Mouse (Mus musculus) CH12.LX (cell line): Measurements from ENCODE around the gene Col18a1. TPM values are rescaled to one million over a fixed set of nuclear protein-coding genes. Genes with fewer than 3 reads are reported as not detected.
A peak's percentile ranks its signal among the peaks of the same experiment; 100 is the strongest.

Source experiments
- DNase-seq: peaks from one replicate; pipeline ENCODE4 v3.0.0-alpha.2; 2013; ENCODE audit errors: extremely low read depth
- H3K27ac ChIP-seq: 2 replicates; pipeline ENCODE4 v1.5.1; 2012; ENCODE audit warnings: low read depth, mild to moderate bottlenecking, control low read depth, moderate library complexity; ENCODE audit not compliant: insufficient read depth
- H3K27me3 ChIP-seq: replicated peaks from 2 replicates; pipeline ENCODE3; 2012; ENCODE audit warnings: inconsistent platforms
- H3K36me3 ChIP-seq, 2 experiments: replicated peaks in 1 of 2; 2 replicates each; pipeline versions ENCODE3 to v1.6.1; 2012; ENCODE audit warnings: inconsistent platforms in 1 of 2, low read length in 1 of 2, mild to moderate bottlenecking in 1 of 2, mixed read lengths in 1 of 2, moderate library complexity in 1 of 2; ENCODE audit not compliant: control insufficient read depth in 1 of 2, insufficient read depth in 1 of 2
- H3K4me1 ChIP-seq, 2 experiments: 2 replicates each; pipeline ENCODE4 v1.6.1; 2012; ENCODE audit warnings: inconsistent platforms in 1 of 2, moderate library complexity in 1 of 2; ENCODE audit not compliant: insufficient read depth in 2 of 2, control insufficient read depth in 1 of 2
- H3K4me2 ChIP-seq: 2 replicates; pipeline ENCODE4 v1.6.1; 2012; ENCODE audit warnings: low read depth, mild to moderate bottlenecking, control low read depth; ENCODE audit not compliant: poor library complexity, insufficient read depth, severe bottlenecking
- H3K4me3 ChIP-seq, 3 experiments: fragments of 150-350 bp in 1 of 3; sonication (generic) in 1 of 3; replicated peaks in 1 of 3; 2 replicates each; pipeline versions ENCODE3 to v1.5.1; 2011 to 2012; ENCODE audit warnings: low read depth in 2 of 3, low read length in 2 of 3, mild to moderate bottlenecking in 2 of 3, moderate library complexity in 2 of 3, control low read depth in 1 of 3, improper control_type of control experiment in 1 of 3, inconsistent platforms in 1 of 3, mixed read lengths in 1 of 3; ENCODE audit not compliant: poor library complexity in 1 of 3
- H3K79me2 ChIP-seq: replicated peaks from 2 replicates; pipeline ENCODE4 v1.6.1; 2012; ENCODE audit warnings: mild to moderate bottlenecking, moderate library complexity; ENCODE audit not compliant: control insufficient read depth, poor library complexity, insufficient read depth, severe bottlenecking; ENCODE audit errors: extremely low read depth
- H3K9ac ChIP-seq: 2 replicates; pipeline ENCODE4 v1.6.1; 2012; ENCODE audit warnings: low read depth, mild to moderate bottlenecking, control low read depth, moderate library complexity; ENCODE audit not compliant: insufficient read depth
- H3K9me3 ChIP-seq: replicated peaks from 2 replicates; pipeline ENCODE3; 2012; ENCODE audit warnings: low read length, inconsistent platforms, mixed read lengths
- BHLHE40 ChIP-seq: IDR thresholded peaks from 2 replicates; pipeline ENCODE4 v1.6.1; 2011; ENCODE audit warnings: mild to moderate bottlenecking, low read depth, low read length, improper control_type of control experiment
- CHD1 ChIP-seq: IDR thresholded peaks from 2 replicates; pipeline ENCODE4 v1.6.1; 2012; ENCODE audit warnings: low read depth, low read length, improper control_type of control experiment, inconsistent platforms
- CHD2 ChIP-seq: IDR thresholded peaks from 2 replicates; pipeline ENCODE4 v1.6.1; 2011; ENCODE audit warnings: low read length, improper control_type of control experiment
- EP300 ChIP-seq: IDR thresholded peaks from 2 replicates; pipeline ENCODE4 v1.6.1; 2011; ENCODE audit warnings: low read length, improper control_type of control experiment
- GABPA ChIP-seq: IDR thresholded peaks from 2 replicates; pipeline ENCODE4 v1.6.1; 2012; ENCODE audit warnings: low read depth, low read length, improper control_type of control experiment, inconsistent platforms; ENCODE audit not compliant: insufficient replicate concordance
- HCFC1 ChIP-seq: IDR thresholded peaks from 2 replicates; pipeline ENCODE4 v1.6.1; 2012; ENCODE audit warnings: low read depth, mild to moderate bottlenecking, inconsistent platforms, low read length, improper control_type of control experiment
- IRF4 ChIP-seq: IDR thresholded peaks from 2 replicates; pipeline ENCODE4 v1.6.1; 2014; ENCODE audit warnings: low read depth, mild to moderate bottlenecking, inconsistent platforms, low read length, improper control_type of control experiment
- JUN ChIP-seq: IDR thresholded peaks from 2 replicates; pipeline ENCODE4 v1.6.1; 2011; ENCODE audit warnings: low read depth, mild to moderate bottlenecking, low read length, improper control_type of control experiment, moderate library complexity; ENCODE audit not compliant: insufficient read depth
- JUND ChIP-seq: conservative IDR thresholded peaks from 2 replicates; pipeline ENCODE4 v1.6.1; 2011; ENCODE audit warnings: low read depth, low read length, improper control_type of control experiment
- KAT2A ChIP-seq: IDR thresholded peaks from 2 replicates; pipeline ENCODE4 v1.6.1; 2012; ENCODE audit warnings: low read length, improper control_type of control experiment, inconsistent platforms; ENCODE audit not compliant: insufficient replicate concordance
- MAFK ChIP-seq: IDR thresholded peaks from 2 replicates; pipeline ENCODE4 v1.6.1; 2011; ENCODE audit warnings: low read length, improper control_type of control experiment; ENCODE audit not compliant: insufficient replicate concordance
- MAX ChIP-seq: IDR thresholded peaks from 2 replicates; pipeline ENCODE4 v1.6.1; 2011; ENCODE audit warnings: low read length, improper control_type of control experiment
- MEF2A ChIP-seq: IDR thresholded peaks from 2 replicates; pipeline ENCODE4 v1.6.1; 2014; ENCODE audit warnings: low read depth, mild to moderate bottlenecking, inconsistent platforms, low read length, improper control_type of control experiment, borderline replicate concordance
- MXI1 ChIP-seq: IDR thresholded peaks from 2 replicates; pipeline ENCODE4 v1.6.1; 2011; ENCODE audit warnings: mild to moderate bottlenecking, low read depth, low read length, improper control_type of control experiment
- MYC ChIP-seq: IDR thresholded peaks from 2 replicates; pipeline ENCODE4 v1.6.1; 2011; ENCODE audit warnings: low read depth, mild to moderate bottlenecking, improper control_type of control experiment, low read length
- NRF1 ChIP-seq: IDR thresholded peaks from 2 replicates; pipeline ENCODE4 v1.6.1; 2014; ENCODE audit warnings: low read depth, mild to moderate bottlenecking, inconsistent platforms, low read length, improper control_type of control experiment, moderate library complexity
- PAX5 ChIP-seq: IDR thresholded peaks from 2 replicates; pipeline ENCODE4 v1.6.1; 2012; ENCODE audit warnings: low read length, inconsistent platforms, mixed read lengths
- POLR2A ChIP-seq: IDR thresholded peaks from 2 replicates; pipeline ENCODE4 v1.6.1; 2011; ENCODE audit warnings: low read depth, mild to moderate bottlenecking, improper control_type of control experiment, low read length
- POLR2AphosphoS2 ChIP-seq: IDR thresholded peaks from 2 replicates; pipeline ENCODE4 v1.6.1; 2011; ENCODE audit warnings: low read depth, low read length, improper control_type of control experiment
- RAD21 ChIP-seq: IDR thresholded peaks from 2 replicates; pipeline ENCODE4 v1.6.1; 2011; ENCODE audit warnings: low read depth, mild to moderate bottlenecking, low read length, improper control_type of control experiment, moderate library complexity
- RCOR1 ChIP-seq: conservative IDR thresholded peaks from 2 replicates; pipeline ENCODE4 v1.6.1; 2012; ENCODE audit warnings: low read depth, mild to moderate bottlenecking, inconsistent platforms, low read length, improper control_type of control experiment
- SIN3A ChIP-seq: IDR thresholded peaks from 2 replicates; pipeline ENCODE4 v1.6.1; 2012; ENCODE audit warnings: low read length, improper control_type of control experiment, inconsistent platforms
- SMC3 ChIP-seq: IDR thresholded peaks from 2 replicates; pipeline ENCODE4 v1.6.1; 2011; ENCODE audit warnings: low read depth, low read length, improper control_type of control experiment
- TCF12 ChIP-seq: IDR thresholded peaks from 2 replicates; pipeline ENCODE4 v1.6.1; 2014; ENCODE audit warnings: low read depth, mild to moderate bottlenecking, inconsistent platforms, low read length, improper control_type of control experiment
- UBTF ChIP-seq: IDR thresholded peaks from 2 replicates; pipeline ENCODE4 v1.6.1; 2012; ENCODE audit warnings: low read depth, mild to moderate bottlenecking, inconsistent platforms, low read length, improper control_type of control experiment, moderate library complexity
- USF1 ChIP-seq: IDR thresholded peaks from 2 replicates; pipeline ENCODE4 v1.6.1; 2014; ENCODE audit warnings: low read depth, mild to moderate bottlenecking, inconsistent platforms, low read length, improper control_type of control experiment
- ZKSCAN1 ChIP-seq: IDR thresholded peaks from 2 replicates; pipeline ENCODE4 v1.6.1; 2012; ENCODE audit warnings: low read depth, inconsistent platforms, low read length, improper control_type of control experiment, borderline replicate concordance
- ZMIZ1 ChIP-seq: IDR thresholded peaks from 2 replicates; pipeline ENCODE4 v1.6.1; 2012; ENCODE audit warnings: low read depth, mild to moderate bottlenecking, inconsistent platforms, low read length, improper control_type of control experiment
- dilution Hi-C: fragments of 300-500 bp; cut with MboI; formaldehyde crosslinking; loops from 2 replicates; pipeline ENCODE4 v1.14.3; 2020; ENCODE audit warnings: low sequenced_read_pairs; ENCODE audit not compliant: extremely low pct_unique_long_range_greater_than_20kb, extremely low pct_ligation_motif_present
- in situ Hi-C: fragments of 300-500 bp; cut with MboI; formaldehyde crosslinking; loops from 3 replicates; pipeline ENCODE4 v1.14.3; 2019; ENCODE audit warnings: low sequenced_read_pairs, low pct_ligation_motif_present, low pct_unique_long_range_greater_than_20kb, mixed read lengths
- polyA plus RNA-seq: library from polyadenylated mRNA; unstranded; fragments of >175 nt; gene quantifications from 2 replicates; pipeline ENCODE4 v1.2.1, GENCODE M21; 2012; ENCODE audit warnings: low read depth; ENCODE audit not compliant: insufficient read length
- total RNA-seq, 2 experiments: library from RNA; depleted of rRNA; stranded (reverse); fragments of 300-350 nt in 1 of 2; fragments of >200 nt in 1 of 2; gene quantifications; 2 replicates each; pipeline ENCODE4 v1.2.3; 2012 to 2014

Col18a1 gene
- total and polyA plus RNA-seq, 3 experiments = 0.17 to 14.5 (median 1.7) TPM

- Histone ChIP-seq H3K4me2 (peak overlapping the region; percentile 89), H3K36me3 (peaks cover 8 to 24% of the 10 kb centered on the region in 2 experiments)
- dilution Hi-C loops = no loop called here
- TF ChIP-seq MXI1 (peak; percentile 90), SIN3A (peak; percentile 25; the same call in 1 of the 2 replicates), POLR2A (no peak), MEF2A (0 out of 2 replicates have a peak, but pooled peaks have one; percentile 5), JUND (no peak), MYC (peak; percentile 99), BHLHE40 (peak; percentile 72), MAX (peak; percentile 97), SMC3 (no peak), JUN (no peak)
- TF ChIP-seq, all 38 proteins: peak for 6
- Histone ChIP-seq H3K27ac (no peak overlapping the region), H3K9ac (peak overlapping the region; percentile 83), H3K27me3 (peaks cover 32% of the 10 kb centered on the region), H3K4me1 (peaks cover 7 to 23% of the 10 kb centered on the region in 2 experiments), H3K79me2 (peaks cover 35% of the 10 kb centered on the region), H3K9me3 (no peaks in the 10 kb centered on the region), H3K4me3 (peak overlapping the region; percentile 62 to 66 (median 66))
- DNase-seq = peak; percentile 37
- in situ Hi-C loops = no loop called here
These were observed 132.9 kb downstream of the Col18a1 start for GRCm38 (mm10) chr10:77033323-77034025.

GRCm38 (mm10) chr10:77032591-77033322 is 133.6 kb downstream of the Col18a1 start:
- peak; percentile 93 for DNase-seq
- H3K27ac ChIP-seq = no peak overlapping the region
- H3K4me1 ChIP-seq = peaks cover 7 to 23% of the 10 kb centered on the region in 2 experiments
- peaks cover 35% of the 10 kb centered on the region for H3K79me2 ChIP-seq
- H3K9me3 ChIP-seq = no peaks in the 10 kb centered on the region
- peaks cover 33% of the 10 kb centered on the region for H3K27me3 ChIP-seq
- peak overlapping the region; percentile 83 for H3K9ac ChIP-seq
- in situ Hi-C loops = no loop called here
- H3K4me2 ChIP-seq = peak overlapping the region; percentile 65
- H3K4me3 ChIP-seq = peak overlapping the region; percentile 66 to 67 (median 66)
- dilution Hi-C loops = no loop called here
- peaks cover 3 to 17% of the 10 kb centered on the region in 2 experiments for H3K36me3 ChIP-seq
- no peak for TF ChIP-seq UBTF
- no peak for TF ChIP-seq JUN
- peak; percentile 88 for TF ChIP-seq HCFC1
- TF ChIP-seq EP300 = no peak
- TF ChIP-seq RAD21 = no peak; the same call in 1 of the 2 replicates
- TF ChIP-seq MXI1 = no peak; the same call in none of the 2 replicates
- peak; percentile 90 for TF ChIP-seq POLR2A
- no peak for TF ChIP-seq CHD1
- TF ChIP-seq KAT2A = peak; percentile 78; the same call in 1 of the 2 replicates
- no peak; the same call in none of the 2 replicates for TF ChIP-seq TCF12
- no peak for TF ChIP-seq BHLHE40
- no peak; the same call in 1 of the 2 replicates for TF ChIP-seq GABPA
- no peak for TF ChIP-seq RCOR1
- no peak for TF ChIP-seq USF1
- TF ChIP-seq SMC3 = peak; percentile 8; the same call in 1 of the 2 replicates
- no peak for TF ChIP-seq ZKSCAN1
- TF ChIP-seq MAFK = no peak
- TF ChIP-seq CHD2 = no peak
- peak; percentile 84 for TF ChIP-seq NRF1
- peak; percentile 84 for TF ChIP-seq POLR2AphosphoS2
- peak; percentile 7; the same call in 1 of the 2 replicates for TF ChIP-seq IRF4
- peak; percentile 70; the same call in 1 of the 2 replicates for TF ChIP-seq ZMIZ1
- TF ChIP-seq PAX5 = no peak
